9 mouse cellular contexts compared by ENCODE assay signal in the genomic region with DNA sequence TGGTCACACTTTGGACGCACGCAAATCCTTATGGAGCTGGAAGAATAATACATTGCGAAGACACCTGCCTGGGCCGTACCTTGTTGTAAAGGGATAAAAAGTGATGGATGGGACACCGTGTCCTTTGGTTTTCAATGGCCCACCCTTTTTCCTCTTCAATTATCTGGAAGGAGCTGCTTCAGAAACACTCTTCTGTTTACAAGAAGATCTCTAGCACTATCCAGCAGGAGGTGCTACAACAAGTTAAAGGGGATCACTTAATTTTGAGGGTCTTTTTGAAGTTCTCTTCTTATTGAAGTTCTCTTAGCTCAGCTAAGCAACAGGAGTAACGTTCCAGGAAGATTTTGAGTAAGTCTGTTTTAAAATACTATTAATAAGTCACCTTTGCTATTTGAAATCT.
DNase-seq lines count a peak whose midpoint lies in the region; ATAC-seq and TF ChIP-seq lines count a peak whose summit lies in the region.
"Had no signal": no experiment of that assay in that cellular context is flagged by ENCODE, and none has a peak within 500 bp of the region (broad histone marks: within the 10 kb centered on the region; RNA-seq: fewer than 3 reads in every experiment).

No protein-coding gene starts in this region.

- no peak for TF ChIP-seq POLR2A in thymus, adult 2 months (IDR thresholded peaks at IDR 0.05; ENCODE audit: control insufficient read depth, extremely low read depth, insufficient read depth, low read length, poor library complexity)

- H3K9ac ChIP-seq in limb, embryonic 12.5 days (replicated peaks), result no peak overlapping the region

- peak overlapping the region; percentile 81 for H3K4me2 ChIP-seq in limb, embryonic 12.5 days

- no peaks in the 10 kb centered on the region for H3K27me3 ChIP-seq in thymus, adult 2 months (ENCODE audit: control insufficient read depth, insufficient read depth, low read length)
- no peaks in the 10 kb centered on the region for H3K27me3 ChIP-seq in limb, embryonic 12.5 days

- no peak for TF ChIP-seq CTCF in thymus, adult 2 months (IDR thresholded peaks at IDR 0.05; ENCODE audit: borderline replicate concordance, control insufficient read depth, extremely low read depth, insufficient read depth, low read length, poor library complexity)

- no peak overlapping the region for H3K27ac ChIP-seq in thymus, adult 2 months (ENCODE audit: control insufficient read depth, insufficient read depth, low read length)
- no peak overlapping the region for H3K27ac ChIP-seq in limb, embryonic 12.5 days

- H3K9me3 ChIP-seq in limb, embryonic 12.5 days, result no peaks in the 10 kb centered on the region

- DNase-seq in embryo, embryonic 10 days (ENCODE audit: low spot score), result peak; percentile 34
- DNase-seq in embryo, embryonic 9.5 days (ENCODE audit: extremely low spot score), result no peak
- peak; percentile 19 for DNase-seq in thymus, adult 2 months
- DNase-seq in thymus, postnatal 25 days, result no peak
- no peak for DNase-seq in ovary, postnatal 10 days (ENCODE audit: low spot score)
- no peak for DNase-seq in cerebellum, adult 9-11 months
- DNase-seq: kidney, postnatal 25 days had no signal

- WGBS in thymus, adult 2 months, result 72% methylated on average over 6 of the region's 6 CpGs
- 59% methylated on average over 6 of the region's 6 CpGs for WGBS in limb, embryonic 12.5 days

- no peak for ATAC-seq in limb, embryonic 12.5 days (ENCODE audit: insufficient number of reproducible peaks, insufficient read depth, low FRiP score, low TSS enrichment, low read depth)
- ATAC-seq in granulocyte monocyte progenitor cell, adult 5-6 weeks (replicated peaks; ENCODE audit: poor library complexity, severe bottlenecking), result no peak

- peaks cover 4% of the 10 kb centered on the region for H3K4me1 ChIP-seq in thymus, adult 2 months (replicated peaks; ENCODE audit: control insufficient read depth, insufficient read depth, low read length)
- H3K4me1 ChIP-seq in limb, embryonic 12.5 days (replicated peaks), result peaks cover 33% of the 10 kb centered on the region

- H3K36me3 ChIP-seq in thymus, adult 2 months (ENCODE audit: control insufficient read depth, insufficient read depth, low read length), result no peaks in the 10 kb centered on the region
- H3K36me3 ChIP-seq in limb, embryonic 12.5 days, result no peaks in the 10 kb centered on the region

- no peak overlapping the region for H3K4me3 ChIP-seq in thymus, adult 2 months (ENCODE audit: control insufficient read depth, insufficient read depth, low read length)
- H3K4me3 ChIP-seq in limb, embryonic 12.5 days (replicated peaks), result peak overlapping the region; percentile 11; the same call in 1 of the 2 replicates

Comparison
In these comparisons a context has a peak if more than half of its experiments do, and no peak if none do; other contexts are left out.
1. DNase-seq: peak in embryo, embryonic 10 days (single experiment) and thymus, adult 2 months (single experiment); none in embryo, embryonic 9.5 days (single experiment), thymus, postnatal 25 days (single experiment), ovary, postnatal 10 days (single experiment) and cerebellum, adult 9-11 months (single experiment).